Mouse (Mus musculus): ENCODE measurements around the gene Gm21294.
"Not testable (repeated sequence)": the region's sequence is repeated elsewhere in the genome, so short reads cannot be mapped to it uniquely, and the experiment has no call there.

The Gm21294 gene

DNA sequence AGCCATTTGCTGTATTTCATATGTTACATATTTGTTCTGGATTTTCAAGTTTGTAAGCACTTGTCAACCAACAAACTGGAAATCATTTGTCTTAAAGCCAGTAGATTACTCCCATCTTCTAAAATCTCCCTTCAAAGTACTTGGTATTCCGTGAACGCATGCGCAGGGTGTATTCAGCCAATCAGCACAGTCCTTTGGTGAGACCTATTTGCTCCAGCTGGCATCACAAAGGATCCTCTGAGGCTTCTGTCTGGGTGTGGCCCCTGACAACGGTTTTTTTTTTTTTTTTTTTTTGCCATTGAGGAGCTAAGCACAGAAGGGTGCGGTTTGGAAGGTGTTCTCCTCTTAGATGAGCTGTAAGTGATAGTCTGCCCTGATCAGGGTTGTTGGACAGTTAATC, at the start of gene Gm21294:
TSS of gene Gm21294 (plus strand) at position 301 of the 400 bp plus-strand sequence.
- H3K9me3 ChIP-seq (ENCODE audit: low read length); H3K4me3 ChIP-seq (replicated peaks; ENCODE audit: low read length); H3K36me3 ChIP-seq (ENCODE audit: insufficient read depth, low read length); H3K27me3 ChIP-seq (ENCODE audit: insufficient read depth, low read length); H3K4me1 ChIP-seq (replicated peaks; ENCODE audit: low read depth, low read length): not testable (repeated sequence)

- not testable (repeated sequence) for H3K27me3 ChIP-seq (ENCODE audit: insufficient read depth, low read length); H3K36me3 ChIP-seq (ENCODE audit: insufficient read depth, low read length); H3K9me3 ChIP-seq (ENCODE audit: low read length); H3K4me3 ChIP-seq (replicated peaks; ENCODE audit: low read length); H3K4me1 ChIP-seq (replicated peaks; ENCODE audit: low read depth, low read length)
These were observed 73.6 kb downstream of the Gm21294 start for GRCm38 (mm10) chrY:89126246-89126645.
